Mouse (Mus musculus): Measurements from ENCODE around the gene Nek5. TPM values are rescaled to one million over a fixed set of nuclear protein-coding genes. Genes with fewer than 3 reads are reported as not detected.

The Nek5 gene
- total RNA-seq (2021) (not detected), polyA plus RNA-seq (2012; rRNA removed) (0.12 and 0.23 TPM in 2 replicates)
- long read RNA-seq, result 0 reads

DNA sequence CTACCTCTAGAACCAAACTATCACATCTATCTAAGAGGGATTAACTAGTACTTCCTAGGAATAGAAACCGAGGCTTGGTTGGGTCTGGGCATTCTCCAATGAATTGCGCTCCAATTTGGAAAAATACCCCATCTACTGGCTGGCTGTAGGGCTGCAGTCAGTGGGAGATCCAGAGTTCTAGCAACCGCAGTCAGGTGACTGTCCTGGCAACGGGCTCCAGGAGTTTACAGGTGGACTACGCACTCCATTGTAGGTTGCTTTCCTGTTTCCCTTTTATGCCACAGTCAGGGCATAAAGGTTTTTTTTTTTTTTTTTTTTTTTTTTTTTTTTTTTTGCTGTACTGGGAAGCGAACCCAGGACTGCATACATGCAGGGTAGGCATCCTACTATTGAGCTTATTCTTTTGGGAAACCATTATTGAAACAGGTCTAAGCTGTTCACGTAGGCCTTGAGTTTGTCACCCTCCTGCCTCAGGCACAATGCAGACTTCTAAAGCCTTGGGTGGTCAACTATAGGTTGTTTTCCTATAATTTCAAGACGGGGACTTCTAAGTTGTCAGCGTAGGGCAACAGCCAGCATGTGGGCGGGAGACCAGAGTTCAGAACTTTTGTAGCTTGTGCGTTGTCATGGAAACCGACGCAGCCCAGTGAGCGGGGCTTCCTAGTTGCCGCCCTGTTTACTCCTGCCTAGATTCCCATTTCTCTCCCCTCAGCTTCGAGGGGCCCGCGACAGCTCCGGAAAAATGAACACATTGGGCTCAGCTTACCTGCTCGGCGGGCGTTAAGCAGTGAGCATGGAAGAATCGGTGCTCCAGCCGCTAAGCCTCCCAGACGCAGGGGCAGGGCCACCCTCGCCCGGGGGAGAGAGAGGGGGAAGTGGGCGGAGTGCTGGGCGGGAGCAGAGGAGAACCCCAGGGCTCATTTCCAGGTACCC, at the start of gene Nek5:
Nek5 (minus strand) TSS at position 834 of the 933 bp plus-strand sequence.
- 2% methylated on average over 29 of the region's 29 CpGs for WGBS
- H3K9ac ChIP-seq (ENCODE audit: low read depth, low read length), result peak within 1 kb of the TSS; percentile 62
- no peak within 1 kb of the TSS for H3K27ac ChIP-seq
- peak within 1 kb of the TSS; percentile 40 for H3K4me3 ChIP-seq
- peaks cover 2% of the 10 kb centered on the region for H3K4me1 ChIP-seq (ENCODE audit: control insufficient read depth, insufficient read depth, low read length)
- H3K27me3 ChIP-seq (ENCODE audit: control insufficient read depth, insufficient read depth, low read length), result no peaks in the 10 kb centered on the region
- no peaks in the 10 kb centered on the region for H3K36me3 ChIP-seq (ENCODE audit: control insufficient read depth, insufficient read depth, low read length)
- no peaks in the 10 kb centered on the region for H3K79me2 ChIP-seq (replicated peaks; ENCODE audit: control insufficient read depth, insufficient read depth, low read length)
- TF ChIP-seq EP300 (IDR thresholded peaks at IDR 0.05; ENCODE audit: insufficient read depth, low read depth, low read length) (no peak), POLR2A (IDR thresholded peaks at IDR 0.05; ENCODE audit: insufficient read depth, low read depth, low read length) (no peak), CTCF (IDR thresholded peaks at IDR 0.05) (peak; percentile 57)
- intact Hi-C loops (cut with DNase I), result no loop called here
- DNase-seq, result peak; percentile 31 to 43

DNA sequence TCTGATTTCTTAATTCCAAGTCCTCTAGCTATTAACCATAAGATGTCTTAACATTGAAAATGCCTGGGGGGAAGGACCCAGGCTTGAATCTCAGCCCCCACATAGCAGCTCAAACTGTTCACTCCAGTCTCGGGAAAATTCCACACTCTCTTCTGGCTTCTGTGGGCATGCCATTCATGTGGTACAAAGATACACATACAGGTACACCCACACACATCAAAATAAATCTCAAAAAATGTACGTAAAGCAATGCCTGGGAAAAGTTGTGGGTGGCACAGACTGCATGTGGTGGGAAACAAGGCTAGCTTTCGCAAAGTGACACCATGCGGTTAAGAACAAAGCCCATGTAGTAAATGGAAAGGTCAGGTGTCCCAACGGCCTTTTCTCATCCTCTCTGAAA, 44.3 kb upstream of the Nek5 start:
- H3K27ac ChIP-seq, result no peak overlapping the region
- no peak overlapping the region for H3K9ac ChIP-seq (ENCODE audit: low read depth, low read length)
- H3K4me3 ChIP-seq, result no peak overlapping the region
- peaks cover 4% of the 10 kb centered on the region for H3K4me1 ChIP-seq (ENCODE audit: control insufficient read depth, insufficient read depth, low read length)
- intact Hi-C loops (cut with DNase I), result loop anchor here (5.0 kb wide), 2 partner anchors 107 to 177 kb away; partner anchors contain the start of genes Alg11 and Atp7b
- no peaks in the 10 kb centered on the region for H3K79me2 ChIP-seq (replicated peaks; ENCODE audit: control insufficient read depth, insufficient read depth, low read length)
- H3K36me3 ChIP-seq (ENCODE audit: control insufficient read depth, insufficient read depth, low read length), result no peaks in the 10 kb centered on the region
- no peak for DNase-seq
- TF ChIP-seq CTCF (IDR thresholded peaks at IDR 0.05) (no peak), EP300 (IDR thresholded peaks at IDR 0.05; ENCODE audit: insufficient read depth, low read depth, low read length) (no peak)
- no peaks in the 10 kb centered on the region for H3K27me3 ChIP-seq (ENCODE audit: control insufficient read depth, insufficient read depth, low read length)
- 96% methylated on average over 5 of the region's 5 CpGs for WGBS

DNA sequence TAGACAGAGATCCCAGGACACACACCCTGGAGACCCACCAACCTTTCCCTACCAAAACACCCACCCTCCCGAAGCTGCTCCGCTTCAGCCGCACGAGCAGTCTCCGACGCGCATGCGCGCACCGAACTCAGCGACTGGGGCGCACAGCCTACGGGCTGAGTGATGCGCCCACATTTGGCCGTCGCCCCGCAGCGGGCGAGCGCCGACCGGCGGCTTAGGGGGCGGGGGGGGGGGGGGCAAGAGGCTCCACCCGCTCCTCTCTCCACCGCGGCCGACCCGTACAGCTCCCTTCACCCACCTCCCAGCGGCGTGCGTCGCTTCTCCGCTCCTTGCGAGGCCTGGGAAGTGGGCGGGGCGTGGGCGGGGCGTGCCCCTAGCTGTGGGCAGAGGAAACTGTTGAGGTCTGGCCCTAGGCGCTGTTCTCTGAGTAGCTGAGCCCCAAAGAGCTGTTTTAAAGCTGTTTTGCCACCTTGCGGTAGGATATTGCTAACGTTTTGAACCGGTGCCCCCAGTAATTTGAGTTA, 41.3 kb upstream of the Nek5 start, which contains the start of gene Nek3:
Nek3 (minus strand) TSS at position 356 of the 524 bp plus-strand sequence.
- DNase-seq, result peak; percentile 84 to 90
- TF ChIP-seq EP300 (IDR thresholded peaks at IDR 0.05; ENCODE audit: insufficient read depth, low read depth, low read length) (no peak), POLR2A (IDR thresholded peaks at IDR 0.05; ENCODE audit: insufficient read depth, low read depth, low read length) (peak; percentile 81), CTCF (IDR thresholded peaks at IDR 0.05) (peak; percentile 83)
- Histone ChIP-seq H3K4me3 (peak within 1 kb of the TSS; percentile 53), H3K4me1 (ENCODE audit: control insufficient read depth, insufficient read depth, low read length) (peaks cover 4% of the 10 kb centered on the region), H3K36me3 (ENCODE audit: control insufficient read depth, insufficient read depth, low read length) (no peaks in the 10 kb centered on the region), H3K27me3 (ENCODE audit: control insufficient read depth, insufficient read depth, low read length) (no peaks in the 10 kb centered on the region), H3K9ac (ENCODE audit: low read depth, low read length) (peak within 1 kb of the TSS; percentile 82), H3K27ac (peak within 1 kb of the TSS; percentile 59), H3K79me2 (replicated peaks; ENCODE audit: control insufficient read depth, insufficient read depth, low read length) (no peaks in the 10 kb centered on the region)
- under 1% methylated on average over 36 of the region's 43 CpGs for WGBS
- intact Hi-C loops (cut with DNase I), result loop anchor here (2.0 to 5.0 kb wide), 3 partner anchors 19 to 174 kb away; partner anchors contain the start of genes Alg11, Atp7b and Ckap2

DNA sequence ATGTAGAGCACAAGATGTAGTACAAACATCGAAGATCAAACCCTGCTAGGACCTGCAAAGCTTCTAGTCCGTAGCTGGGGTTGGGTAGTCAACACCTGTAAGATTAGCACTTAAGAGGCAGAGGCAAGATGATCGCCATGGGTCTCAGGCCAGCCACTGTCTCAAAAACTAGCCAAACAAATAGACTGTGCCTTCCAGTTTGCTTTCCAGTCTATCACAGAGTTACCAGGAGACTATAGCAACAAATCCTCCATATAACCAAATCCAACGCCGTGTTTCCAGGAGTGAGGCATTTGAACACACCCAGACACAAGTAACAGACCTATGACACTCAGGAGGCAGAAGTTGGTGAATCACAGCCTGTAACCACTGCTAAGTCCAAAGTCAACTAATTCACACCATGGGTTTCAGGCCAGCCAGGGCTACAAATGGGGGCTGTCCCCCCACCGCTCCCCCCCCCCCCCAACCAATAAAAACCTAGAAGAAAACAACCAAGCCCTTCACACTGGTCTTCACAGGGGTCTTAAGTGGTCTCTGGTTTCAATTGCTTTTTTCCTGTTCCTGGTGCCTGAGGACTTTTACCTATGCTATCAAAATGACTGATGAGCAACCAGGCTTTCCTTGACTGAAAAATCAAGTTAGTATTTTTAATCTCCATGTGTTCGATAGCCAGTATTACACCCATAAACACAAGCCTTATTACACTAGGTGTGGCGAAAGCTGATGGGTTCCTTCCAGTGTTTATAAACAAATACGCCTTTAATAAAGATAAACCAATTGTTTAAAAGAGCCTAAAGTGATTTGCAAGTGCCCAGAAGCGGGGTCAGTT, 40.6 kb upstream of the Nek5 start:
- peaks cover 4% of the 10 kb centered on the region for H3K4me1 ChIP-seq (ENCODE audit: control insufficient read depth, insufficient read depth, low read length)
- H3K4me3 ChIP-seq, result peak overlapping the region; percentile 53
- no peaks in the 10 kb centered on the region for H3K27me3 ChIP-seq (ENCODE audit: control insufficient read depth, insufficient read depth, low read length)
- no peak for DNase-seq
- intact Hi-C loops (cut with DNase I), result loop anchor here (2.0 to 5.0 kb wide), 3 partner anchors 19 to 173 kb away; partner anchors contain the start of genes Alg11, Atp7b and Ckap2
- TF ChIP-seq POLR2A (IDR thresholded peaks at IDR 0.05; ENCODE audit: insufficient read depth, low read depth, low read length) (no peak), EP300 (IDR thresholded peaks at IDR 0.05; ENCODE audit: insufficient read depth, low read depth, low read length) (no peak), CTCF (IDR thresholded peaks at IDR 0.05) (no peak)
- H3K79me2 ChIP-seq (replicated peaks; ENCODE audit: control insufficient read depth, insufficient read depth, low read length), result no peaks in the 10 kb centered on the region
- H3K9ac ChIP-seq (ENCODE audit: low read depth, low read length), result peak overlapping the region; percentile 82
- no peaks in the 10 kb centered on the region for H3K36me3 ChIP-seq (ENCODE audit: control insufficient read depth, insufficient read depth, low read length)
- WGBS, result 51% methylated on average over 10 of the region's 10 CpGs
- H3K27ac ChIP-seq, result peak overlapping the region; percentile 59

DNA sequence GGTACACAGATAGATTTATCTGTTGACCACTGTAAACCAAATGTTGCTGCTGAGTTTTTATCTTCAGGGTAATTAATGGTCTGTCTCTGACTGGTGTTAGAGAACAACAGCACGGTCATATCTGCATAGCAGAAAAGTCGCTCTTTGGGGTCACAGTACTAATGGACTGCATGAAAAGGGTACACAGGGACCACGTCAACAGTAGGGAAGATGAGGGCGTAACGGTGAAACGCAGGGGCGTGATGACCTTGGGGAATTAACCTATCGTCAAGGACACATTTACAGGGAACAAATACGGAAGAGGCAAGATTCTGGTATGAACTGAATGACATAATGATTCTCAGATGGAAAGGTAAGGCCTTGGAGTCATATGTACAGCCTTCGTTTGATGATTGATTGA, 39.6 kb upstream of the Nek5 start:
- no peaks in the 10 kb centered on the region for H3K36me3 ChIP-seq (ENCODE audit: control insufficient read depth, insufficient read depth, low read length)

More for the DNA sequence above, 39.6 kb upstream of the Nek5 start:
- Histone ChIP-seq H3K9ac (ENCODE audit: low read depth, low read length) (no peak overlapping the region), H3K4me3 (no peak overlapping the region), H3K4me1 (ENCODE audit: control insufficient read depth, insufficient read depth, low read length) (peaks cover 4% of the 10 kb centered on the region), H3K79me2 (replicated peaks; ENCODE audit: control insufficient read depth, insufficient read depth, low read length) (no peaks in the 10 kb centered on the region), H3K27me3 (ENCODE audit: control insufficient read depth, insufficient read depth, low read length) (no peaks in the 10 kb centered on the region), H3K27ac (no peak overlapping the region)
- intact Hi-C loops (cut with DNase I), result no loop called here
- DNase-seq, result no peak
- TF ChIP-seq POLR2A (IDR thresholded peaks at IDR 0.05; ENCODE audit: insufficient read depth, low read depth, low read length) (no peak), EP300 (IDR thresholded peaks at IDR 0.05; ENCODE audit: insufficient read depth, low read depth, low read length) (no peak), CTCF (IDR thresholded peaks at IDR 0.05) (no peak)
- 87% methylated on average over 10 of the region's 10 CpGs for WGBS

All from heart, adult 2 months (tissue).